Mouse (Mus musculus): ENCODE measurements around the gene Fam189a2. TPM values are rescaled to one million over a fixed set of nuclear protein-coding genes. Genes with fewer than 3 reads are reported as not detected.

Fam189a2 gene
- polyA plus RNA-seq, 1 experiment from 2014 or later: 6.0 TPM

- no peak for ATAC-seq (replicated peaks; ENCODE audit: extremely low read depth, insufficient read depth, low FRiP score)
- Histone ChIP-seq H3K36me3 (ENCODE audit: control insufficient read depth, insufficient read depth) (no peaks in the 10 kb centered on the region), H3K9ac (ENCODE audit: low read length) (no peak overlapping the region), H3K9me3 (replicated peaks; ENCODE audit: control insufficient read depth, low read length) (no peaks in the 10 kb centered on the region), H3K4me2 (ENCODE audit: low read depth, low read length) (no peak overlapping the region), H3K4me1 (ENCODE audit: control insufficient read depth, insufficient read depth, low read length) (0 out of 2 replicates have a peak, but pooled peaks cover 2% of the 10 kb centered on the region), H3K27ac (ENCODE audit: low read length) (no peak overlapping the region), H3K4me3 (ENCODE audit: low read length) (no peak overlapping the region), H3K27me3 (ENCODE audit: control insufficient read depth, insufficient read depth, low read length) (no peaks in the 10 kb centered on the region)
- 64% methylated on average over 4 of the region's 4 CpGs for WGBS
Measured at GRCm38 (mm10) chr19:23946751-23947150, 84.1 kb downstream of the Fam189a2 start.

- no peak overlapping the region for H3K27ac ChIP-seq (ENCODE audit: low read length)
- H3K36me3 ChIP-seq (ENCODE audit: control insufficient read depth, insufficient read depth): no peaks in the 10 kb centered on the region
- no peak for ATAC-seq (replicated peaks; ENCODE audit: extremely low read depth, insufficient read depth, low FRiP score)
- 77% methylated on average over 6 of the region's 6 CpGs for WGBS
- no peak overlapping the region for H3K4me2 ChIP-seq (ENCODE audit: low read depth, low read length)
- no peaks in the 10 kb centered on the region for H3K9me3 ChIP-seq (replicated peaks; ENCODE audit: control insufficient read depth, low read length)
- H3K4me1 ChIP-seq (ENCODE audit: control insufficient read depth, insufficient read depth, low read length): 0 out of 2 replicates have a peak, but pooled peaks cover 2% of the 10 kb centered on the region
- H3K27me3 ChIP-seq (ENCODE audit: control insufficient read depth, insufficient read depth, low read length): no peaks in the 10 kb centered on the region
- H3K4me3 ChIP-seq (ENCODE audit: low read length): no peak overlapping the region
- H3K9ac ChIP-seq (ENCODE audit: low read length): no peak overlapping the region
Measured at GRCm38 (mm10) chr19:23946026-23946685, 84.7 kb downstream of the Fam189a2 start.

GRCm38 (mm10) chr19:23942886-23943285 is 87.9 kb downstream of the Fam189a2 start:
- ATAC-seq (replicated peaks; ENCODE audit: extremely low read depth, insufficient read depth, low FRiP score): no peak
- Histone ChIP-seq H3K27ac (ENCODE audit: low read length) (no peak overlapping the region), H3K4me3 (ENCODE audit: low read length) (no peak overlapping the region), H3K36me3 (ENCODE audit: control insufficient read depth, insufficient read depth) (no peaks in the 10 kb centered on the region), H3K4me2 (ENCODE audit: low read depth, low read length) (no peak overlapping the region), H3K4me1 (ENCODE audit: control insufficient read depth, insufficient read depth, low read length) (0 out of 2 replicates have a peak, but pooled peaks cover 2% of the 10 kb centered on the region), H3K9me3 (replicated peaks; ENCODE audit: control insufficient read depth, low read length) (no peaks in the 10 kb centered on the region), H3K9ac (ENCODE audit: low read length) (no peak overlapping the region), H3K27me3 (ENCODE audit: control insufficient read depth, insufficient read depth, low read length) (no peaks in the 10 kb centered on the region)
- 80% methylated on average over 7 of the region's 7 CpGs for WGBS

- Histone ChIP-seq H3K9ac (ENCODE audit: low read length) (no peak overlapping the region), H3K4me1 (ENCODE audit: control insufficient read depth, insufficient read depth, low read length) (0 out of 2 replicates have a peak, but pooled peaks cover 2% of the 10 kb centered on the region), H3K27ac (ENCODE audit: low read length) (no peak overlapping the region), H3K27me3 (ENCODE audit: control insufficient read depth, insufficient read depth, low read length) (no peaks in the 10 kb centered on the region), H3K4me2 (ENCODE audit: low read depth, low read length) (no peak overlapping the region), H3K36me3 (ENCODE audit: control insufficient read depth, insufficient read depth) (no peaks in the 10 kb centered on the region), H3K9me3 (replicated peaks; ENCODE audit: control insufficient read depth, low read length) (no peaks in the 10 kb centered on the region), H3K4me3 (ENCODE audit: low read length) (no peak overlapping the region)
- ATAC-seq (replicated peaks; ENCODE audit: extremely low read depth, insufficient read depth, low FRiP score): no peak
- WGBS: 86% methylated on average over 12 of the region's 12 CpGs
Measured at GRCm38 (mm10) chr19:23941422-23941949, 89.3 kb downstream of the Fam189a2 start.

- Histone ChIP-seq H3K9me3 (replicated peaks; ENCODE audit: control insufficient read depth, low read length) (peaks cover 6% of the 10 kb centered on the region; the same call in 1 of the 2 replicates), H3K9ac (ENCODE audit: low read length) (no peak overlapping the region), H3K4me1 (ENCODE audit: control insufficient read depth, insufficient read depth, low read length) (no peaks in the 10 kb centered on the region), H3K4me2 (ENCODE audit: low read depth, low read length) (no peak overlapping the region), H3K4me3 (ENCODE audit: low read length) (no peak overlapping the region), H3K27ac (ENCODE audit: low read length) (no peak overlapping the region), H3K36me3 (ENCODE audit: control insufficient read depth, insufficient read depth) (no peaks in the 10 kb centered on the region), H3K27me3 (ENCODE audit: control insufficient read depth, insufficient read depth, low read length) (no peaks in the 10 kb centered on the region)
- ATAC-seq (replicated peaks; ENCODE audit: extremely low read depth, insufficient read depth, low FRiP score): no peak
- WGBS: 94% methylated on average over 5 of the region's 5 CpGs
Measured at GRCm38 (mm10) chr19:23930826-23931225, 100.0 kb downstream of the Fam189a2 start.

GRCm38 (mm10) chr19:23925541-23925940 is 105.3 kb downstream of the Fam189a2 start:
- Histone ChIP-seq H3K4me1 (ENCODE audit: control insufficient read depth, insufficient read depth, low read length) (no peaks in the 10 kb centered on the region), H3K36me3 (ENCODE audit: control insufficient read depth, insufficient read depth) (no peaks in the 10 kb centered on the region), H3K9me3 (replicated peaks; ENCODE audit: control insufficient read depth, low read length) (no peaks in the 10 kb centered on the region), H3K27me3 (ENCODE audit: control insufficient read depth, insufficient read depth, low read length) (no peaks in the 10 kb centered on the region), H3K27ac (ENCODE audit: low read length) (no peak overlapping the region), H3K9ac (ENCODE audit: low read length) (no peak overlapping the region), H3K4me2 (ENCODE audit: low read depth, low read length) (no peak overlapping the region), H3K4me3 (ENCODE audit: low read length) (no peak overlapping the region)
- no peak for ATAC-seq (replicated peaks; ENCODE audit: extremely low read depth, insufficient read depth, low FRiP score)
- 85% methylated on average over 5 of the region's 5 CpGs for WGBS

GRCm38 (mm10) chr19:23924791-23925190 is 106.0 kb downstream of the Fam189a2 start:
- Histone ChIP-seq H3K4me1 (ENCODE audit: control insufficient read depth, insufficient read depth, low read length) (no peaks in the 10 kb centered on the region), H3K4me3 (ENCODE audit: low read length) (no peak overlapping the region), H3K27ac (ENCODE audit: low read length) (no peak overlapping the region), H3K4me2 (ENCODE audit: low read depth, low read length) (no peak overlapping the region), H3K36me3 (ENCODE audit: control insufficient read depth, insufficient read depth) (no peaks in the 10 kb centered on the region), H3K27me3 (ENCODE audit: control insufficient read depth, insufficient read depth, low read length) (no peaks in the 10 kb centered on the region), H3K9ac (ENCODE audit: low read length) (no peak overlapping the region), H3K9me3 (replicated peaks; ENCODE audit: control insufficient read depth, low read length) (no peaks in the 10 kb centered on the region)
- WGBS: 71% methylated on average over 9 of the region's 9 CpGs
- no peak for ATAC-seq (replicated peaks; ENCODE audit: extremely low read depth, insufficient read depth, low FRiP score)

GRCm38 (mm10) chr19:23924057-23924456 is 106.8 kb downstream of the Fam189a2 start:
- no peaks in the 10 kb centered on the region for H3K36me3 ChIP-seq (ENCODE audit: control insufficient read depth, insufficient read depth)
- no peak overlapping the region for H3K9ac ChIP-seq (ENCODE audit: low read length)
- WGBS: 77% methylated on average over 6 of the region's 6 CpGs
- no peak overlapping the region for H3K4me3 ChIP-seq (ENCODE audit: low read length)
- H3K27me3 ChIP-seq (ENCODE audit: control insufficient read depth, insufficient read depth, low read length): no peaks in the 10 kb centered on the region
- no peaks in the 10 kb centered on the region for H3K4me1 ChIP-seq (ENCODE audit: control insufficient read depth, insufficient read depth, low read length)
- no peak for ATAC-seq (replicated peaks; ENCODE audit: extremely low read depth, insufficient read depth, low FRiP score)
- H3K9me3 ChIP-seq (replicated peaks; ENCODE audit: control insufficient read depth, low read length): no peaks in the 10 kb centered on the region
- no peak overlapping the region for H3K4me2 ChIP-seq (ENCODE audit: low read depth, low read length)
- no peak overlapping the region for H3K27ac ChIP-seq (ENCODE audit: low read length)

Measured in heart, embryonic 16.5 days (tissue).